10 mouse cellular contexts compared by ENCODE assay signal in the genomic region with DNA sequence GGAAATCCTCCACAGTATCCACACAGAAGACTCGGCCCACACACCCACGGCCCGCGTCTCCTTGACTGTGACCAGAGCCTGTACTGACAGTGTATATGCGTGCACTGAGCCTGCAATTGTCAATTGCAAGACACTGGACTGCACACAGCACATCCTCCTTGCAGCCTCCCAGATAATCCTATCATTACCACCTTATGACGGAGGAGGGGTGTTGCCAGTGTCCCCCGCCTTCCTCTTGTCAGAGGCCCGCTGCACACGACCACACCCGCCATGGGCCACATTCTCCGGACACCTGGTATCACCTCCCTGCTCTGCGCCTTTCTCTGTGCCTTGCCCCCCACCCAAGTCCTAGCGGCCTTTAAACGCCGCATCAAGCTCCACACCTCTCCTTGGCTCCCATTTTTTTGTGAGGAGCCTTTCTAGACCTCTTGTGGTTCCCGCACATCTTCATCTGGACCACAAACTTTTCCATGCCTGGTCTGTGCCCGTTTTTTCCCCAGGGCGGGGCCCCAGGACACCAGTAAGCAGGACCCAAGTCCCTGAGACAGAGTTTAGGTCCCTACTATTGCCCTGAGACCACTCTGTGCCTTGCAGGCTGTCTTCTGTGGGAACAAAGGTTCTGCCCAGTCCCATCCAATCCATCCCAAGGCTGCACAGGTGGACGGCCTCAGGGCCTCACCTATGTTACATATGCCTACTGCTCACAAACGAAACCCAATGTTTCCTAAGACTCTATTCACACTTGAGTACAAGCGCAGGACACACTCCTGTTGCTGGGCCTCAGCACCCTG. TPM values are rescaled to one million over a fixed set of nuclear protein-coding genes. Genes with fewer than 3 reads are reported as not detected.
A peak's percentile ranks its signal among the peaks of the same experiment; 100 is the strongest.
DNase-seq lines count a peak whose midpoint lies in the region; ATAC-seq lines count a peak whose summit lies in the region.
"Had no signal": no experiment of that assay in that cellular context is flagged by ENCODE, and none has a peak within 500 bp of the region (broad histone marks: within the 10 kb centered on the region; RNA-seq: fewer than 3 reads in every experiment).

No protein-coding gene starts in this region.

- no peak for ATAC-seq in heart, embryonic 13.5 days (ENCODE audit: extremely low read depth, insufficient number of reproducible peaks, low FRiP score, low TSS enrichment)
- ATAC-seq in embryonic facial prominence, embryonic 12.5 days (ENCODE audit: insufficient number of reproducible peaks, insufficient read depth, low FRiP score, low TSS enrichment), result no peak
- no peak for ATAC-seq in hindbrain, embryonic 14.5 days (ENCODE audit: low FRiP score)
- ATAC-seq in midbrain, embryonic 11.5 days (ENCODE audit: low FRiP score), result no peak

- peaks cover 76% of the 10 kb centered on the region for H3K4me1 ChIP-seq in heart, embryonic 13.5 days
- H3K4me1 ChIP-seq in embryonic facial prominence, embryonic 12.5 days, result peaks cover 41% of the 10 kb centered on the region
- H3K4me1 ChIP-seq in hindbrain, embryonic 14.5 days (replicated peaks; ENCODE audit: control insufficient read depth, insufficient read depth, low read length), result peaks cover 32% of the 10 kb centered on the region
- H3K4me1 ChIP-seq in midbrain, embryonic 11.5 days (ENCODE audit: control insufficient read depth, insufficient read depth, low read length), result peaks cover 40% of the 10 kb centered on the region

- 0 out of 2 replicates have a peak overlapping the region, but pooled peaks have one; percentile 15 for H3K27ac ChIP-seq in heart, embryonic 13.5 days (replicated peaks)
- H3K27ac ChIP-seq in embryonic facial prominence, embryonic 12.5 days, result peak overlapping the region; percentile 41; the same call in 1 of the 2 replicates
- H3K27ac ChIP-seq in hindbrain, embryonic 14.5 days, result peak overlapping the region; percentile 91; the same call in 1 of the 2 replicates
- peak overlapping the region; percentile 2; the same call in 1 of the 2 replicates for H3K27ac ChIP-seq in midbrain, embryonic 11.5 days (ENCODE audit: low read depth, low read length)

- no peaks in the 10 kb centered on the region for H3K9me3 ChIP-seq in heart, embryonic 13.5 days
- H3K9me3 ChIP-seq in embryonic facial prominence, embryonic 12.5 days, result no peaks in the 10 kb centered on the region
- no peaks in the 10 kb centered on the region for H3K9me3 ChIP-seq in hindbrain, embryonic 14.5 days (ENCODE audit: control insufficient read depth, low read length)
- H3K9me3 ChIP-seq in midbrain, embryonic 11.5 days (ENCODE audit: control insufficient read depth, low read length), result no peaks in the 10 kb centered on the region

- 72% methylated on average over 21 of the region's 21 CpGs for WGBS in heart, embryonic 13.5 days
- WGBS in embryonic facial prominence, embryonic 12.5 days, result 86% methylated on average over 21 of the region's 21 CpGs
- 89% methylated on average over 21 of the region's 21 CpGs for WGBS in hindbrain, embryonic 14.5 days
- WGBS in midbrain, embryonic 11.5 days, result 89% methylated on average over 20 of the region's 21 CpGs

- no peaks in the 10 kb centered on the region for H3K36me3 ChIP-seq in heart, embryonic 13.5 days
- no peaks in the 10 kb centered on the region for H3K36me3 ChIP-seq in embryonic facial prominence, embryonic 12.5 days
- H3K36me3 ChIP-seq in hindbrain, embryonic 14.5 days (replicated peaks; ENCODE audit: control insufficient read depth, insufficient read depth), result no peaks in the 10 kb centered on the region
- H3K36me3 ChIP-seq in midbrain, embryonic 11.5 days (ENCODE audit: control insufficient read depth, insufficient read depth, low read length), result no peaks in the 10 kb centered on the region

- intact Hi-C loops in gastrocnemius, postnatal 36 days (cut with DNase I), result no loop called here

- no peak for DNase-seq in heart, adult 9 months (ENCODE audit: low spot score in 2 of 2)
- DNase-seq in hindbrain, embryonic 14.5 days (ENCODE audit: low spot score), result no peak
- DNase-seq in midbrain, embryonic 11.5 days (ENCODE audit: low spot score, missing footprints), result no peak
- no peak for DNase-seq in gastrocnemius, postnatal 36 days
- DNase-seq in frontal cortex, postnatal 25 days (ENCODE audit: low spot score in 2 of 2), result no peak
- DNase-seq in cerebellum, adult 11-12 months, result no peak
- DNase-seq: cerebellum, postnatal 36 days; thymus, adult 18-20 months had no signal

- H3K9ac ChIP-seq in heart, embryonic 13.5 days, result peak overlapping the region; percentile 84
- no peak overlapping the region for H3K9ac ChIP-seq in embryonic facial prominence, embryonic 12.5 days
- H3K9ac ChIP-seq in hindbrain, embryonic 14.5 days, result no peak overlapping the region
- H3K9ac ChIP-seq in midbrain, embryonic 11.5 days (ENCODE audit: low read length), result peak overlapping the region; percentile 36; the same call in 1 of the 2 replicates

- no peaks in the 10 kb centered on the region for H3K27me3 ChIP-seq in heart, embryonic 13.5 days (replicated peaks)
- H3K27me3 ChIP-seq in embryonic facial prominence, embryonic 12.5 days, result no peaks in the 10 kb centered on the region
- no peaks in the 10 kb centered on the region for H3K27me3 ChIP-seq in hindbrain, embryonic 14.5 days (ENCODE audit: control insufficient read depth, insufficient read depth, low read length)
- H3K27me3 ChIP-seq in midbrain, embryonic 11.5 days (ENCODE audit: control insufficient read depth, insufficient read depth, low read length), result peaks cover 10% of the 10 kb centered on the region; the same call in 1 of the 2 replicates

- H3K4me2 ChIP-seq in heart, embryonic 13.5 days, result peak overlapping the region; percentile 76
- H3K4me2 ChIP-seq in embryonic facial prominence, embryonic 12.5 days (replicated peaks), result peak overlapping the region; percentile 60; the same call in 1 of the 2 replicates
- peak overlapping the region; percentile 89; the same call in 1 of the 2 replicates for H3K4me2 ChIP-seq in hindbrain, embryonic 14.5 days (replicated peaks)
- no peak overlapping the region for H3K4me2 ChIP-seq in midbrain, embryonic 11.5 days

- peak overlapping the region; percentile 58; the same call in 1 of the 2 replicates for H3K4me3 ChIP-seq in heart, embryonic 13.5 days
- H3K4me3 ChIP-seq in embryonic facial prominence, embryonic 12.5 days, result no peak overlapping the region
- no peak overlapping the region for H3K4me3 ChIP-seq in hindbrain, embryonic 14.5 days (replicated peaks; ENCODE audit: low read length)
- H3K4me3 ChIP-seq in midbrain, embryonic 11.5 days (ENCODE audit: low read depth, low read length), result no peak overlapping the region

RNA-seq across cellular contexts. Expression of a gene that starts 44.6 kb away (rescaled TPM):
- polyA plus RNA-seq in heart, embryonic 13.5 days (2015; fragmentation: Nextera tagmentation; extraction: Ambion mirVana), result 1,234 and 1,290 TPM in 2 replicates
- 3,148 and 3,183 TPM in 2 replicates for polyA plus RNA-seq in embryonic facial prominence, embryonic 12.5 days (2016; fragmentation: Nextera tagmentation; extraction: Ambion mirVana)
- 4,053 and 4,080 TPM in 2 replicates for polyA plus RNA-seq in hindbrain, embryonic 14.5 days (2014; fragmentation: Nextera tagmentation; extraction: Ambion mirVana)
- polyA plus RNA-seq in midbrain, embryonic 11.5 days (2014; fragmentation: Nextera tagmentation; extraction: Ambion mirVana), result 2,965 and 3,081 TPM in 2 replicates
- 100 to 1,000 TPM; 186 to 222 TPM for total RNA-seq in gastrocnemius, postnatal 36 days (2021)

RNA-seq across cellular contexts. Expression of a gene that starts 57.6 kb away (rescaled TPM):
- 0.31 and 0.50 TPM in 2 replicates for polyA plus RNA-seq in heart, embryonic 13.5 days (2015; fragmentation: Nextera tagmentation; extraction: Ambion mirVana)
- polyA plus RNA-seq in embryonic facial prominence, embryonic 12.5 days (2016; fragmentation: Nextera tagmentation; extraction: Ambion mirVana), result 0.61 and 0.78 TPM in 2 replicates
- polyA plus RNA-seq in hindbrain, embryonic 14.5 days (2014; fragmentation: Nextera tagmentation; extraction: Ambion mirVana), result 1.6 and 2.2 TPM in 2 replicates
- polyA plus RNA-seq in midbrain, embryonic 11.5 days (2014; fragmentation: Nextera tagmentation; extraction: Ambion mirVana), result 1.4 TPM in 2 replicates
- under 1 TPM; 0.31 to 0.37 TPM for total RNA-seq in gastrocnemius, postnatal 36 days (2021)

Comparison
In these comparisons a context has a peak if more than half of its experiments do, and no peak if none do; other contexts are left out.
1. H3K27ac ChIP-seq: peak in every context shown above with its lines; median percentile 91 in hindbrain, embryonic 14.5 days; 41 in embryonic facial prominence, embryonic 12.5 days; 15 in heart, embryonic 13.5 days; 2 in midbrain, embryonic 11.5 days.
2. H3K9ac ChIP-seq: peak in heart, embryonic 13.5 days (single experiment) and midbrain, embryonic 11.5 days (single experiment); none in embryonic facial prominence, embryonic 12.5 days (single experiment) and hindbrain, embryonic 14.5 days (single experiment).